19 mouse cellular contexts compared by ENCODE assay signal in genomic region chr13:9689366-9689765, GRCm38 (mm10).
DNase-seq lines count a peak whose midpoint lies in the region; ATAC-seq lines count a peak whose summit lies in the region.
"Had no signal": no experiment of that assay in that cellular context is flagged by ENCODE, and none has a peak within 500 bp of the region (broad histone marks: within the 10 kb centered on the region; RNA-seq: fewer than 3 reads in every experiment).

No protein-coding gene starts in this region.

- no peak overlapping the region for H3K4me2 ChIP-seq in midbrain, embryonic 11.5 days
- H3K4me2 ChIP-seq in midbrain, embryonic 13.5 days (replicated peaks): no peak overlapping the region

- H3K4me3 ChIP-seq in heart, embryonic 10.5 days: no peak overlapping the region
- H3K4me3 ChIP-seq in midbrain, embryonic 11.5 days (ENCODE audit: low read depth, low read length): no peak overlapping the region
- no peak overlapping the region for H3K4me3 ChIP-seq in midbrain, embryonic 13.5 days (replicated peaks)

- H3K9ac ChIP-seq in midbrain, embryonic 11.5 days (ENCODE audit: low read length): no peak overlapping the region
- H3K9ac ChIP-seq in midbrain, embryonic 13.5 days (replicated peaks): no peak overlapping the region

- H3K9me3 ChIP-seq in heart, embryonic 10.5 days: no peaks in the 10 kb centered on the region
- no peaks in the 10 kb centered on the region for H3K9me3 ChIP-seq in midbrain, embryonic 11.5 days (ENCODE audit: control insufficient read depth, low read length)
- no peaks in the 10 kb centered on the region for H3K9me3 ChIP-seq in midbrain, embryonic 13.5 days
- H3K9me3 ChIP-seq: G1E had no signal

- H3K4me1 ChIP-seq in heart, embryonic 10.5 days: no peaks in the 10 kb centered on the region
- H3K4me1 ChIP-seq in midbrain, embryonic 11.5 days (ENCODE audit: control insufficient read depth, insufficient read depth, low read length): no peaks in the 10 kb centered on the region
- H3K4me1 ChIP-seq in midbrain, embryonic 13.5 days (replicated peaks): no peaks in the 10 kb centered on the region

- peaks cover 86% of the 10 kb centered on the region for H3K36me3 ChIP-seq in heart, embryonic 10.5 days
- peaks cover 24% of the 10 kb centered on the region for H3K36me3 ChIP-seq in midbrain, embryonic 11.5 days (ENCODE audit: control insufficient read depth, insufficient read depth, low read length)
- H3K36me3 ChIP-seq in midbrain, embryonic 13.5 days: peaks cover 86% of the 10 kb centered on the region

- no peak overlapping the region for H3K27ac ChIP-seq in heart, embryonic 10.5 days
- no peak overlapping the region for H3K27ac ChIP-seq in midbrain, embryonic 11.5 days (ENCODE audit: low read depth, low read length)
- H3K27ac ChIP-seq in midbrain, embryonic 13.5 days: no peak overlapping the region

- WGBS in heart, embryonic 10.5 days: 88% methylated on average over 16 of the region's 16 CpGs
- 96% methylated on average over 16 of the region's 16 CpGs for WGBS in midbrain, embryonic 11.5 days
- WGBS in midbrain, embryonic 13.5 days: 94% methylated on average over 16 of the region's 16 CpGs

- DNase-seq in heart, adult 11 months: peak; percentile 80
- no peak for DNase-seq in heart, embryonic 10.5 days (ENCODE audit: low spot score)
- DNase-seq in midbrain, embryonic 11.5 days (ENCODE audit: low spot score, missing footprints): peak; percentile 71
- DNase-seq: adrenal gland, adult 2 months; adrenal gland, adult 8-10 months; adrenal gland, postnatal 10 days; adrenal gland, postnatal 14 days; adrenal gland, postnatal 25 days; adrenal gland, postnatal 36 days; B cell, adult 2 months; cerebellum, adult 11 months; cerebellum, adult 11-12 months; cerebellum, adult 18-20 months had no signal

- no peak for ATAC-seq in midbrain, embryonic 11.5 days (ENCODE audit: low FRiP score)
- no peak for ATAC-seq in midbrain, embryonic 13.5 days
- ATAC-seq: activated CD4-positive, CD25-positive, alpha-beta regulatory T cell, adult 4 months; CD4-positive, CD25-positive, alpha-beta regulatory T cell, adult 4 months; Patski had no signal

- H3K27me3 ChIP-seq in heart, embryonic 10.5 days (ENCODE audit: insufficient read depth, poor library complexity, severe bottlenecking): no peaks in the 10 kb centered on the region
- H3K27me3 ChIP-seq in midbrain, embryonic 11.5 days (ENCODE audit: control insufficient read depth, insufficient read depth, low read length): no peaks in the 10 kb centered on the region
- H3K27me3 ChIP-seq in midbrain, embryonic 13.5 days: no peaks in the 10 kb centered on the region
- H3K27me3 ChIP-seq: CH12.LX, Patski had no signal
